Mouse (Mus musculus): Measurements from ENCODE around the gene Nav3. TPM values are rescaled to one million over a fixed set of nuclear protein-coding genes. Genes with fewer than 3 reads are reported as not detected.

The Nav3 gene
- total RNA-seq (2022): 10 to 100 TPM; 78.0 to 87.9 (median 83.6) TPM

DNA sequence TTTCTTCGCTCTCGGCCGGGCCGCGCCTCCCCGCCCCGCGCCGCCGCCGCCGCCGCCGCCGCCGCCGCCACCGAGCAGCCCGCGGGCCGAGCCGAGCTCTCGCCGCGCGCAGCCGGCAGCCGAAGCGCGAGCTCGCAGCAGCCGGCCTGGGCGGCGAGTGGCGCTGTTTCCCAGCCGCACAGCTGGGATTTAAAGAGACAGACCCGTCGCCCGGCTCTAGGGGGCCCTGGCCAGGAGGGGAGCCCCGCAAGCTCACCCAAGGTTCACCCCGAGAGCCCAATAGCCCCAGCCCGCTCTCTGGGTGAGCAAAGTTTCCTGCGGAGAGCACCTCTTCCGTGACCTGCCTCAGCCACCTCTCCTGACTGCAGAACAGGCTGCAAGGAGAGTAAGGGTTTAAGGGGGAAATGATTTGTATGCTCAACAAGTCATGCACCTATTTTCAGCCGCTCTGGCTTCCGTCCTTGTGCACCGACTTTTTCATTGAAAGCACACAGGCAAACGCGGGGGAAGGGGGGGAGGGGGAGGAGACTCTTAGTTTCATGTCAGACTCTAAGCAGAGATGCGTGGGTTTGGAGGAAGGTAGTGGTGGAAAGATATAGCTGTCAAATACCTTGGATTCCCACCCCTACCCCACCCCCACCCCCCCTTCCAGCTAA lies at the start of gene Nav3:
Gene Nav3 (minus strand): TSS at position 367 of the 656 bp plus-strand sequence.
- peak; percentile 56 to 70 for DNase-seq (ENCODE audit: low spot score in 2 of 2)

DNA sequence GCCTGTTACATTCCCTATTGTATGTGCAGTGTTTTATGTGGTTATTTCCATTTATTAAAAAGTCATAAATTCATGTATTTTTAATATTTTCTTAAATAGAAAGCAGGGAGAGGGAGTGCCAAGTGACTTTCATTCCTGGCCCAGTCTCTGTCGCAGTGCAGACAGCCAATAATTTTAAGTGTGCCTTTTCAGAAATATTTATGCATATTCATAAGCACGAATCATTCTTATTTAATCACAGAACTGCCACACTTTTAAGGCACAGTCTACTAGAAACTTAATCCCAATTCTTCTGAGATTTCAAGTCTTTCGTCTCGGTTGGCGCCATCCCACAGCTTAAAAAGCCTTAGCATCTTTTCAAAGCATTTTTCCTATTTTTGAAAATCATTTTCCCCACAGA lies 29.3 kb upstream of the Nav3 start:
- no peak for DNase-seq (ENCODE audit: low spot score in 2 of 2)

DNA sequence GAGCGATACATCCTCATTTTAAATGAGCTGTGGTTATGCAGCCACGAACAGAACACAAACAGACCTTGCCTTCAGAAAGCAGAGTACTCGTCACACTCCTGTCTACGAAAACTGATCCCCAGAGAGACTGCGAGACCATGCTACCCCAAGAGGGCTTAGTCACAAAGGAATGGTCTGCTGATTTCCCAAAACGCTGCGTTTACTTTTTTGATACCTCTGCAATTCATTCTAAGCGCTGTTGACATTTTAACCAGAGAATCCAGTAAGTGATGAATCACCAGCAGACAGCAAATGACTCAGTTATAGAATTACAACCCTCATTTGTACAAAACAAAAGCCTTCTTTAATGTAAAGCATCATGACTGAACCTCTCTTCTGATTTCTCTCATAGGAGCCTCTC lies 28.8 kb upstream of the Nav3 start:
- no peak for DNase-seq (ENCODE audit: low spot score in 2 of 2)

DNA sequence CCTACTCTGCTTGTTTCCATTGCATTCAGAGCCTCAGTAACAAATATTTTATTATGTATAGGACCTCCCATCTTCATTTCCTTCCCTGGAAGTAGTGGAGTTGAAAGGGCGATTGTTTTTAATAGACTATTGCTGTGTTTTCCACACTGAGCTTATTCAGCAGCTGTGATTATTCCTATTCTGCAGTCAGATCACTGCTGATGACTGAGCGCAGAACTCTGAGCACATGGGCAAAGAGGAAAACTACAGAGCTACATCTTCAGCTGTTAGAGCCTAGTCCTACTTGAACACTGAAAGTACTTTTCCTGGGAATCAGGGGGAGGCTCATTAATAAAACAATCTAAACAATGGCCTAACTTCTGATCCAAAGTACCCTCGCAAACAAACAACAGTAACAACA lies 23.2 kb upstream of the Nav3 start:
- no peak for DNase-seq (ENCODE audit: low spot score in 2 of 2)

DNA sequence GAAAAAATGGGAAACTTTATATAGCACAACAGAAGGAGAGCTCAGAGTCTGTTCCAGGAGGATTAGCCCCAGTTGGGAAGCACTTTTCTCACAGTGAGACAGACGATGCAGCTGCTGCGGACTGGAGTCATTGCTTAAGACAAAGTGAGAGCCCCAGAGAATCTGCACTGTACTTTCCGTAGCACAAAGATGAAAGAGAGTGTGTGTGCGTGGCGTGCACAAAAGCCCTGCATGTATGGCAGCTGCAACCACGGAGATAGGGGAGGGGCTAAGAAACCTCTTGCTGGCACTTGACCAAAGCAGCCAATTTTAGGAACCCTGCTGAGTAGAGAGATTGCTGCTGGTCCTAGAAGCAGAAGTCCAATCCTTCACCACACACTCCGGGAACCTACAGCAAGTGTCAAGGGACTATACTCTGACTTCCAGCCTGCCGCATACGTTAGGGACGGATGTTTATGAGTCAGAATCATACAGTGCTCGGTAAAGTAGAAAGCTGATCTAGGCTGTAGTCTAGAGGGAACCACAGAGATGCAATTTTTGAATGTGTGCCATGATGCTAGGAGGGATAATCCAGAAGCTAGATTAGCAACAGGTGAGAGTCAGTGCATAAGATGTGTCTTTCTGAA lies 21.8 kb upstream of the Nav3 start:
- no peak for DNase-seq (ENCODE audit: low spot score in 2 of 2)

DNA sequence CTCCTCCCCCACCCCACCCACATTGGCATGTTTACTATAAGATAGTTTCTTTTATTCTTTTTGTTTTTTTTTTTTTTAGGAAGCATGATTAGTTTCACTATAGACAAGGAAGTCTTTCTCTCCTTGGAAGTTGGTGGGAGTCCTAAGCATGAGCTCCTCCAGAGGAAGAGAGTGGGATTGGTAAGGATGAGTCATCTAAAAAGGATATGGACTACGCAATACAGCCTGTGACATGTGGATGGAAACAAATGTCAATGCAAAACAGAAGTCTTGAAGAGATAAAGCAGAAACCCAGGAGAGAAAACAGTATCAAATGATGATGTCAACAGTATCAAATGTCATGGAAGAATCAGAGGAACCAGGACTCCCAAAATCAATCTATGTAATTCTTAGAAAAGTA lies 18.1 kb upstream of the Nav3 start:
- DNase-seq (ENCODE audit: low spot score in 2 of 2): no peak

DNA sequence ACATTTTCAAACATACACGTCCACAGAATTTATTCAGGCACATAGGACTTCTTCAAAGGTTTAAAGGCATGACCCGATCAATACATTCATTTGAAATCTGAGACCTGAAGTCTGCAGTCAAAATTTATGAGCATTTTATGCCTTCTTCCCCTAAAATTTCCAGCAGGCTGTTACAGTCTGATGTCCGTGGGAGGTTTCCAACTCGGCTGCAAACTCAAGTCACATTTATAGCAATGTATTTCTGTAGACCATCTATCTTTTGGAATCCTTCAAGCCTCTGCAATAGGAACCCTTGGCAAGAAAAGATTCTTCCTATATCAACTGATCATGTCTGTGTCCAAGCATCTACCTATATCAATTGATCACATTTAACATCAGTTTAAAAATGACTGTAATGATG lies 13.4 kb upstream of the Nav3 start:
- DNase-seq (ENCODE audit: low spot score in 2 of 2): no peak

DNA sequence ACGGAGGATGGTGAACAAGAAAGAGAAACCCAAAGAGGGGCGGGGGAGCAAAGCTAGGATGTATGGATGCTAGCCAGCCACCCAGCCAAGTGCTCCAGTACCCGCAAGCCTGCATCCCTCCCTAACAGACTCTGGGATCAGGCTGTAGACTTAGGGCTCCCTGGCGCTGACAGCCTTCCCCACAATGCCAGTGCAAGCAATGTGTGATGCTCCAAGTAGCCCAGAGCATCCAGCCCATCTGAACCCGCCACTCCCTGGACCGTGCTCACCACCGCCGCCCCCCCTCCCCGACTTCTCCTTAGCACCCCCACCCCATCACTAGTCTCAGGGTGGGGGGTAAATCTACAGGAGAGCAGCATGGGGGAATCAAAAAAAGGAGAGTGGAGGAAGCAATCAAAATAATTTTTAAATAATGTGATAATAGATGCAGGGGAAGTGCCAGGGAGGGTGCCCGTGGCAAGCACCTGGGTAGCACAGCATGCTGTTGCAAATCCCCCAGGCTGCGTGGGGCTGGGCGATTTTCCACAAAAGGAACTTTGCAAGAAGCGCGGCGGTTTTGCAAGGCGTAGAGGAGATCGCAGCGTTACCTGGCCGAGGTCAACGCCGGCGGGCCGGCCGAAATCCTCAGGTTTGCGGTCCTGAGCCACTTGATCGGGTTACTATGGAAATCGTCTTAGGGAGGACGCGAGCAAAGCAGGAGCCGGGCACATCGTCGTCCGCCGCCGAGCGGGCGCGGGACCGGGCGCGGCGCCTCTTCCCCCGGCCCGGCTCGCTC lies 754 bp downstream of the Nav3 start:
- DNase-seq (ENCODE audit: low spot score in 2 of 2): peak; percentile 21 to 35

DNA sequence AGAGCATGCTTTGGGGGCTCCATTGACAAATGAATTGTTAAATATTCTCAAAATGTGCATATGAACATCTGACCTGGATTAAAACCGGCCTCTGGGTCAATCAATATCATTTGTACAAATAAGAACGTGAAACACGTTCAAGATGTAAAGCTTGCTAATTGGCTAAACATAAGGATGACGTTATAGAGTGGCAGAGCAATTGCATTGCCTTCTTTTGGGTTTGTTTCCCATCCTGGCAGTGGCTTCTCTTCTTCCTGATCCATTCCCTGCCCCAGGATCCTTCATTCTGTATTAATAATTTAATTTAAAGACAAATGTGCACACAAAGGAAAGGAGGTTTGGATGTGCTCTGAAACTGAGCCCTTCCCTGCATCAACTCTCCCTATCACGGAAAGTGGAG lies 2.4 kb downstream of the Nav3 start:
- DNase-seq (ENCODE audit: low spot score in 2 of 2): no peak

DNA sequence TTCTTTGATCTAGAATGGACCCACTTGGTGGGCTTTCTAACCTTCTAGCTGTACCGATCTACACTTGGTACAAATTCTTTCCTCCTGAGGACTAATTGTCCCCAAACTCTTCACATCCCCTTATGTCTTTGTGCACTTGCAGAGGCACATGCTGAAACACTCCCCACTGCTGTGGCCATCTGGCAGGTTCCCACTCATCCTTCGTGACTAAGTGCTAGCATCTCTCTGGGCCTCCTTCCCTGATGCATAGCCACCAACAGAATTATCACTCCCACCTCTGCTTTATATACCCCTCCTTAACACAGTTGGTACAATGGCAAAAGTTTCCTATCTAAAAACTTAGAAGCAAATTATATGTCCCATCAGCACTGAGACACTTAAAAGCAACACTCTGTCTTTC lies 15.6 kb downstream of the Nav3 start:
- peak; percentile 66 to 77 for DNase-seq (ENCODE audit: low spot score in 2 of 2)

DNA sequence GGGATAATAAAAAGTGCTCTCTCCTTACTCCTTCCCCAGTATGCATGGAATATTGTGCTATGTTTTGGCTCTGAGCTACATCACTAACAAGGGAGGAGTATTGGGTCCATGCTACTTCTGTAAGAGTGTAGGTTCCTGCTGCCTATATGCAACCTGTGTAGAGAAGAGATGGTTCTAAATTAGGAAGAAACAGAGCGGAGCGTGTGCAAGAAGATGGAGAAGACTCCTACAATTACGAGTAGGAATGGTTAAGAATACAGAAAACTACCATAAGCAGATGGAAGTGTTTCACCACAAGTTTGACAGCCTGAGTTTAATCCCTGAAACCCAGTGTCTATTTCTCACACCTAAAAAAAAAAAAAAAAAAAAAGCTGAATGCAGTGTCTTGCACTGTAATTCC lies 24.9 kb downstream of the Nav3 start:
- no peak for DNase-seq (ENCODE audit: low spot score in 2 of 2)

DNA sequence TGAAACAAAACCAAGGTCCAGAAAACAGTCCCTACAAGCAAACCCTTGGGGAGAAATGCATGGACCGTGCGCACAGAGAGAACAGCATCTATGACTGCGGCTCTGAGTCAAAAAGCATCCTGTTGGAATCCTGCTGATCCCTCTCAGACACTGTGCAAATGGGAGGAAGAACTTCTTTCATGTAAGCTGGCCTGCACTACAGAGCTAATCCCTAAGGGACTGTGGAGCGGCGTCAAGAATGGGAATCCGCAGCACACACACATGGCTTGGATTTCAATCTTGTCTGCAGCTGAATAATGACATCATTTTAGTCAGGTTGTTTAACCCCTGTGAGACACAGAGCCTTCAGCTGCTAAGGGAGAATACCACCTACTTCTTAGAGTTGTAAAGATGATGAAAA lies 26.4 kb downstream of the Nav3 start:
- DNase-seq (ENCODE audit: low spot score in 2 of 2): no peak

DNA sequence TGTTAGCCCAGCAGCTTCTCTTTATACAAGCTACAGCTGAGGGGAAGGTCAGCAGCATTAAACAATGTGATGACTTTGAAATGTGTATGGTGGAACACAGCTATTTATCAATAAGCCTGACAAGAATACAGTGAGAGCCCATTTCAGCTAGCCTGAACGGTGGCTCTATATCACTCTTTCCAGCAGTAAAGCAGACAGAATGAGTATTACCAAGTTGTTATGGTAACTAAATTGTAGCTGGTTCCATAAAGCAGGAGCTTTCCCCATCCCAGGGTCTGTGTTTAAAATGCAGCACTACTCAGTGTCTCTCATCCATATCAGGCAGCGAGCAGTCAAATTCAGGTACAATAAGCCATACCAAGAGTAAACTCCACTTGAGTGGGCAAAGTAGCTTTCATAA lies 27.0 kb downstream of the Nav3 start:
- DNase-seq (ENCODE audit: low spot score in 2 of 2): no peak

DNA sequence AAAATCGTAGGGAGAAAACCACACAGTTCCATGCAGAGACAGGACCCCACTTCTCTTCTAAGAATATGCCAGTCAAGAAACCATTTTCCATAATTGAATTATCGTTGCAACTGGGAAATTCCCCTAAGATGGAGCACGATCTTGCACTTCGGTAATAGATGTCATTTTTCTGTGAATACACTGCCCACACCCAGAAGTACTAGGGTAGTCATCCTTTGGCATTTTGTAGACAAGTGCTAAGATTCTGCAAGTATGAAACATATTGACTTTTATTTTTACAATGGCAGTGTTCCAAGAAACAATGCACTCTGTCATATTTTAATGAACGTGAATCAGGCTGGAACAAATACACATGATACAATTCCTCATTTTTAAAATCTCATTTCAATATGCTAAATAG lies 34.5 kb downstream of the Nav3 start:
- no peak for DNase-seq (ENCODE audit: low spot score in 2 of 2)

DNA sequence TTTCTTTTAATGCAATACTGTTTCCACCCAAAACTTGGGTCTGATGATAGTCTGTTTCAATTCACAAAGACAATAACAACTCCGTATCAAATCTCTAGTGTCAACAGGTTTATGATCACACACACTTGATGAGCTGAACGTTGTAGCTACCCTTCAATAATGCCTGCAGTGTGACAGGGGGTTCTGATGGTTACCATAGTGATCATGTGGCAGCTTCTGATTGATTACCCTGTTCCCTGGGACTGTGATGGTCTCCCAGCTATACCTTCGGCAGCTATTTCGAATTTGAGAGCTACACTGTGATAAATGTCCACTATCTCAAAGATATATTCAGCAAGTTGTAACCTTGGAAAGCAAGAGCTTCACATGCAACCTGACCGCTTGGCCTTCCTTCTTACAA lies 39.0 kb downstream of the Nav3 start:
- DNase-seq (ENCODE audit: low spot score in 2 of 2): no peak

DNA sequence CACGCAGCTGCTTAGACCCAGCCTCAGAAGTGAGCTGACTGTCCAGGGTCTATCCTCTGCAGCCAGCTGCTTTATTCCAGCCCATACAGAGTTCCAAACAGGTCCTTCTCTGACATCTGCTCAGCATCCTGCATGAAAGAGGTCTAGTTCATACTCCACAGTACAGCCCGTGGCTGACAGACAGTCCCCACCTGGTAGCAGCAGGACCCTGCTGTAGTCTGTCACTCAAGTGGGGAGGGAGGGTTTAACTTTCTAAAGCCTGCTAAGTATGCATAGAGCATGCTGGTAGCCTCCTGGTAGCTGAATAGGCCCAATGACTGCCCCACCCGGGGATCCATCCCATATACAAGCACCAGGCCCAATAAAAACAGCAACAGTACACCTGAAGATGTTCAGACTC lies 40.4 kb downstream of the Nav3 start:
- DNase-seq (ENCODE audit: low spot score in 2 of 2): no peak

DNA sequence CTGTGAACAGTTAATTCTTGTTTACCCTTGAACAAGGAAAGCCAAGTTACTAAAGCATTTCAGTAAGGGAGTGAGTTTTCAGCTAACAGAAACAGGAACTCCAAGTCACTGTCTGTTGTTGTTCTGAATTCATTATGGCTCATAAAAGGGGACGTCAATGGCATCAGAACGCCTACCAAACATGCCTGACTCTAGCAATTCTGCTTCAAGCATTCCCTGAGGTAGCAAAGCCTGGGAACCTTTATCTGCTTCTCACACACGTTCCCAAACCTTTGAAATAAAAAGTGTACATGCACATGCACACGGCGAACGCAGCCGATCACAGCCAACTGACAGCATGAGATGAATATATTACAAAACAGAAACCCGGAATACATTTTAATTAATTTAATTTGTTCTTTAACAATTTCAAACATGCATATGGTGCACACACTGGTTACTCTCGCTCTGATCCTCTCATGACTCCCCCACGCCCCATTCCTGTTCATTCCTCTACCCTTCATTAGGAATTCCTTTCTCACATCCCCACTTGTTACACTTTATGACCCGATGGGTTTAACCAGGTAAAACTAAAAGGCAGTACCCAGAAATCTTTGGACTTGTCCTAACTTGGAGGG lies 42.6 kb downstream of the Nav3 start:
- no peak for DNase-seq (ENCODE audit: low spot score in 2 of 2)

DNA sequence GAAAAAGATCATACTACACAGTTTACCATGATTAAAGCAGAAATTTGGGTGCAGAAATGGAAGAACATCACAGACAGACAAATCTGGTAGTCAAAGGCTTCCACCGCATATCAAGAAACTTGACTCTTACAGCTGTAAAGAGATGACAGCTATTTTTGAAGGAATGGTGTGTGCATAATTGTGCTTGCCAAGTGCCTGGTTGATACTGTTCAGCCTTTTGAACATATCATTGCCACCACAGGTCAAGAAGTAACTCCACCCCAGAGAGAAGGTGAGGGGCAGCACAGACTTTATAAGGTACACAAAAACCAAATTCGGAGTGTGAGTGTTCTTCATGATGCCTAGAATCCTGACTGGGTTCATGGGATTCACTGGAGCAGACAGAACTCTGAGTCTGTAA lies 53.1 kb downstream of the Nav3 start:
- DNase-seq (ENCODE audit: low spot score in 2 of 2): no peak

DNA sequence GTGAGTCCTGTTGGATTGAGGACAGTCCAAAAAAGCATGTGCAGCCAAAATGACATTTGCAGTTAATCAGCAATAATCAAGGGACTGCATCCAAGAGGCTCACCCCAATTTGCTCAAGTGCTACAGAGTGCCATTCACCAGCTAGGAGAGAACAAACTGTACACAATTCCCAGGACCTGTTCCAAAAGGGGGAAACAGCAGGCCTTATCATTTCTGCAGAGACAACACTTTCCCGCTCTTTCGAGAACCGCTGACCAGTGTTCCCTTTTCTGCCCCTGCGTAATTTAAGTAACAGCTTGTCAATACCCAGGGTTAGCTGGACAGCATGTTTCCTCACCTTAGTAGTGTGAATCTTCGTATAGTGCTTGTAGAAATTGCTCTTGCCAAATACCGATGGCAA lies 55.4 kb downstream of the Nav3 start:
- no peak for DNase-seq (ENCODE audit: low spot score in 2 of 2)

DNA sequence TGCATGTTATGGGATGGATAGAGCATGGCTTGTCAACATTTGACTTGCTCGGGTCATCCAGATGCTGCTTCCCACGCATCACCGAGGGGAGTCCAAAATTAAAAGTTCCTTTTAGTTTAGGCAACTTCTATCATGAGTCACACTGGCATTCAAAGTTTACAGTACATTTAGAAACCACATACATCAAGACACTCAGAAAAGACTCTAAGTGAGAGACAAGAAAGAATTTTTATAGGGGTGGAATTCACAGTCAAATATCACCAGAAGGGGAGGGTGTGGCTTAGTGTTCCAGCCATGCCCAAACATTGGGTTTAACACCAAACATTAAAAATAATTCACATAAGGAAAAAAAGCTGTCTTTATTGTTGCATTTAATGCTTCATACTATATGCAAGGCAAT lies 57.4 kb downstream of the Nav3 start:
- DNase-seq (ENCODE audit: low spot score in 2 of 2): no peak

DNA sequence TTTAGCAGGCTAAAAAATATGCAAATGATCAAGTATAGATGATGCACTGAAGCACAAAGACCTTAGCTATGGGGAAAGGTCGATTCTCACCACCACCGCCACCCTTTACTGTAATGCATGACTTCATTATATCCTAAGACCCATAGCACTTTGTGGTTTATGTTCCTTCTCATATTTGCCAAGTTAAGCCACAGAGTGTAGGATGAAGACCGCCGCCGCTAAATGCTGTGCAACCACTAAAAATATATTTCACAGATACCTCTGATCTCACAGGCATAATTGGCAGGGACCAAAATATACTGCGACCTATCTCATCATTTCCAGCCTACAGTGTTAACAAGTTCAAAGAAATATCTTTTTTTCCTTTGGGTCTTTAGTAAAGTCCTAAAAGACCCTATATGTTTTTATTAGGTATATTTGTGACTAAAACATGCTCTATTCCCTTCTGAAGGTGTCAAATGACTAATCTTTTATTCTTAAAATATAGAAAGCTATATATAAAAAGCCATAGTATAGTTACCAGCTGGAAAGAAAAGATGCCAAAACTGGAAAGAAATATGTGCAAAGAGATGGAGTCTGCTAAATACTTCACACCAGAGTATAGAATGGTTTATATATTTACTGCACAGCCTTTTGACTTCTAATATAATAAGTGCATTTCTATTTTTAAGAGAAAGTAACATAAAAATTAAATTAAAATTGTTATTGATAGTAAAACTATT lies 69.4 kb downstream of the Nav3 start:
- DNase-seq (ENCODE audit: low spot score in 2 of 2): no peak

Measured in layer of hippocampus, adult 8-10 months (tissue).